Mouse (Mus musculus) cerebellum, adult 9-10 months (tissue): Measurements from ENCODE around the gene Psma4.

ENCODE experiments used
- DNase-seq: peaks from one replicate; pipeline ENCODE4 v3.0.0; 2022

Gene Psma4

GRCm38 (mm10) chr9:54994381-54994780 lies 43.8 kb downstream of the Psma4 start:
- no peak for DNase-seq

GRCm38 (mm10) chr9:54995645-54996044 lies 45.1 kb downstream of the Psma4 start:
- DNase-seq = no peak

GRCm38 (mm10) chr9:55003609-55004008 lies 53.0 kb downstream of the Psma4 start:
- no peak for DNase-seq
